Mouse (Mus musculus): ENCODE measurements around the gene Urb2.
"Not testable (repeated sequence)": the region's sequence is repeated elsewhere in the genome, so short reads cannot be mapped to it uniquely, and the experiment has no call there.

GRCm38 (mm10) chr8:124026265-124026664, 5.0 kb downstream of the Urb2 start:
- not testable (repeated sequence) for TF ChIP-seq POLR2A, EP300 (IDR thresholded peaks at IDR 0.05; ENCODE audit: insufficient read depth, low read depth, low read length)
